Mouse (Mus musculus) frontal cortex, postnatal 14 days (tissue): ENCODE data around the gene Ak8.
A peak's percentile ranks its signal among the peaks of the same experiment; 100 is the strongest.

Experiments used
- DNase-seq, 2 experiments: peaks; one replicate each; pipeline ENCODE4 v3.0.0; 2022; ENCODE audit warnings: low spot score in 2 of 2

Ak8 gene

GRCm38 (mm10) chr2:28699361-28700335 is at the start of gene Ak8, which contains the start of gene Spaca9:
Ak8 (plus strand) TSS chr2:28700164.
Spaca9 (minus strand) TSS chr2:28699727.
- peak; percentile 75 to 76 for DNase-seq

- DNase-seq, result no peak
Observed at GRCm38 (mm10) chr2:28650526-28650925, 49.4 kb upstream of the Ak8 start.

DNA sequence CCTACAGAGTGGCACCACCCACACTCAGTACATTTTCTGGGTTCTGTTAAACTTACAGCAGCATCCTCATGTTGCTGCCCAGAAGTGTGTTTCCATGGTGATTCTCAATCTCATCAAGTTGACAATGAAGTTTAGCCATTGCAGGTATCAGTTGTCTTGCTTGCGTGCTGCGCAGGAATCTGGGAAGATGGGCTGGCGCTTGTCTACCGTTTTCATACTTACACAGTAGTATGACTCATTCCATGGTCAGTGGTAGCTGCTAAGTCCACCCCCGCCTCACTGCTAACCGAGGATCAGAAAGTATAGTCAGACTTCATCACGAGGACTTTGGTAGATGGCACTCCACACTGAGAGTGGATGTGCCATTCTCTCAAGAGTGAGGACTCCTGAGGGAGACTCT is 46.6 kb upstream of the Ak8 start:
- no peak for DNase-seq

DNA sequence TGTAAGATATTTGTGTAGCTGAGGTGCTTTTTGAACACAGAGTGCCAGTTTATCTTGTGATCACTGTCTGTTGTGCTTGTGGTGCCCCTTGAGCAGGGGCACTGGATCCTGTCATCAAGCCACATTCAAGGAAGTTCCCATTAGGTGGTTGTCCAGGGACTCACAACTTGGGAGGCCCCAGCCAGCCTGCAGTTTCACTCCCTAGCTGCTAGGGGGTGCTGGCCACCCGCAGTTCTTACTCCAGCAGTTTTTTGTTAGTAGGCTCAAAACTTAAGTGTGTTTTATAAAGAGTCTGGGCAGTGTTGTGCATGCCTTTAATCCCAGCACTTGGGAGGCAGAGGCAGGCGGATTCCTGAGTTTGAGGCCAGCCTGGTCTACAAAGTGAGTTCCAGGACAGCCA is 45.7 kb upstream of the Ak8 start:
- DNase-seq, result no peak

DNA sequence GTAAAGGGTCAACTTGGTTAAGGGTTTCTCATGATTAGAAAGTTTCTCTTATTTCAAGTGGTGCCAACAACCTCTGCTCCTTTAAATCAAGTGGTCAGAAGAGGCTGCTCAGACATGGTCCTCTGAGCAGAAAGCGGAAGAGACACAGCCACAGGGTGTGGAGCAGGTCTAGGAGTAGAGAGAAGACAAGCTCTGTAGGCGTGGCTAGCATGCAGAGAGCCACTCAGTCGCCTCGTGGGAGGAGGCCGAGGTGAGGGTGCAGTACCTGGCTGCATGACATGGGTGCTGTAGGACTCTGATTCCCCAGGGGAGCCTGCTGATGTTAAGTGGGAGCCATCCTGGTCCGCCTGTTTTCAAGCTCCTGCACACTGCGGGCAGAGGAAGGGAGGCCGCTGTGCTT is 43.7 kb upstream of the Ak8 start:
- no peak for DNase-seq

GRCm38 (mm10) chr2:28662891-28663290 is 37.1 kb upstream of the Ak8 start:
- no peak for DNase-seq

DNA sequence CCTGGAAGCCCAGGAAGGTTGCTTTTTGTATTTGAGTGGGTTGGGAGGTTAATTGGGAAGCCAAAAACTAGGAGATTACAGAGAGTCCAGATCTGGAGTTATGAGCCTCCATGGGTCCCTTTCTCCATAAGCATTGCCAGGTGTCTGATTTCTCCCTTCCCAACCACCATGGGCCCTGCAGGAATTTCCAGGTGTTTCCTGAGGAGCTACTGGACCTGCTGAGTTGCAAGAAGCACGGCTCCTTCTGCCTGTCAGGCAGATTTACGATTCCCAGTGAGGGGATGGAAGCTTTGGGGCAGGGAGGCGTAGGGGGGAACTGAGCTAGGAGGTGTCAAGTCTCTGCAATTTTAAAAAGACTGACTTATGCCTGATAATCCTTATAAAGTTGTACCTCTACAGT is 34.1 kb upstream of the Ak8 start:
- DNase-seq, result no peak

DNA sequence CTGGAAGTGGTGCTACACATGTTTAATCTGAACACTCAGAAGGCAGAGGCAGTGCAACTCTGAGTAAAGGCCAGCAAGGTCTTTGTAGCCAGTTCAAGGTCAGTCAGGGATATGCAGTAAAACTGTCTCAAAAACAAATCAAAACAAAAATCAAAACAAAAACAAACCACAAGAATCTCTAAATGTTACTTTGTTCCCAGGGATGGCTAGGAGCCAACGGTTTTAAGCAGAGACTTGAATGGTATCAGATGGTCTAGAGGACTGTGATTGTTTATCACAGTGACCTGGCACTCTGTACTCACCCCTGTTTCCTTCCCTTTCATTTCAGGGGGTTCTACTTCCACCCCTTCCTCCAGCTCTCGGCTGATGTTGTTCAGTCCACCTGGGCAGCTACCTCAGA is 28.5 kb upstream of the Ak8 start:
- DNase-seq, result no peak

DNA sequence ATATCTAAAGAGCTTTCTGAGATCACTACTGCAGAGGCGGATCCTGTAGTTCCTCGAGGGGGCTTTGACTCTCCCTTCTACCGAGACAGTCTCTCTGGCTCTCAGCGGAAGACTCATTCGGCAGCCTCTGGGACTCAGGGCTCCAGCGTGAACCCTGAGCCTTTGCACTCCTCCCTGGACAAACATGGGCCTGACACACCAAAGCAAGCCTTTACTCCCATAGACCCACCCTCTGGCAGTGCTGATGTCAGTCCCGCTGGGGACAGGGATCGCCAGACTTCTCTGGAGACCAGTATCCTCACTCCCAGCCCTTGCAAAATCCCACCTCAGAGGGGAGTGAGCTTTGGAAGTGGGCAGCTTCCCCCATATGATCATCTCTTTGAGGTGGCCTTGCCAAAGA is 24.0 kb upstream of the Ak8 start:
- DNase-seq, result no peak

DNA sequence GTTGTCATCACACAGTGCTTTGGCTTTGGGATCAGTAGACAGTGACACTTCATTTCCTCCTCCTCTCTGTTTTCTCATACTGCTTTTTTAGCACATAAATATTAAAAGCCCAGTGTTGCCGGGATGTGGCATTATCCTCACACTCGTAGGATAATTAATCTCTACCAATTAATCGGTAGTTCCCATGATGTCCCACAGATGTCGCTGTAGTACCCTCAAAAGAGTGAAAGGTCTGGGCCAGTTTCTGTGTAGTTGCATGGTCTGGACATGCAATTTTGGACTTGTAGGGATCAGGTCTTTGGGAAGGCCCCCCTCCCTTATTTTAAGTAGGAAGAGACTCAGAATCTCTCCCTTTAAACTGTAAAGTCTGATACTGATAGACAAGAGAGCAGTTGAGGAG is 19.3 kb upstream of the Ak8 start:
- DNase-seq, result no peak

DNA sequence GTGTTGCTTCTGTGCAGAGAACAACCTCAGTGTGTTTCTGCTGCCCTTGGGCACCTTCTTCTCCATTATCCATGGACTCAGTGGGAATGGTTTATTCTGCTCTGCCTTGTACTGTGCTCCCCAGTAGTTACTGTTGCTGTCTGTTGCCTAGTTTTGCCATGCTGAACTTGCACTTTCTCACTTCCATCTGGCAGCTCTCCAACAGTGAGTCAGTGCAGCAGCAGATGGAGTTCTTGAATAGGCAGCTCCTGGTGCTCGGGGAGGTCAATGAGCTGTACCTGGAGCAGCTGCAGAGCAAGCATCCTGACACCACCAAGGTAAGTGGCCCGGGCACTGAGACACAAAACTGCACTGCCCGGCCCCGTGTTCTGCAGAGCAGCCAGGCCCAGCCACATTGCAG is 18.2 kb upstream of the Ak8 start:
- peak in 1 of 2 experiments; percentile 33 for DNase-seq

DNA sequence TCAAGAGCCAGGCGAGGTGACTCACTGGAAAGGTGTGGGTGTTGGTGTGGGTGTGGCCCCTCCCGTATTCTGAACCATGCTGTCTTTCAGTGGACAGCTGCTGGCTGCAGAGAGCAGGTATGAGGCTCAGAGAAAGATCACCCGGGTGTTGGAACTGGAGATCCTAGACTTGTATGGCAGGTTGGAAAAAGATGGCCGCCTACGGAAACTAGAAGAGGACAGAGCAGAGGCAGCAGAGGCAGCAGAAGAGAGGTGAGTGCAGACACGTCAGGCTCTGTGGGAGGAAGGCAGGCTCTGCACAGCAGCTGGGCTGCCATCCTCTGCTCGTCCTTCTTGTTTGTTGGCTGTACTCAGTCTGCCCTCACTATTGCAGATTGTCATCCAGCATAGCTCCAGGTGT is 14.1 kb upstream of the Ak8 start:
- DNase-seq, result no peak

DNA sequence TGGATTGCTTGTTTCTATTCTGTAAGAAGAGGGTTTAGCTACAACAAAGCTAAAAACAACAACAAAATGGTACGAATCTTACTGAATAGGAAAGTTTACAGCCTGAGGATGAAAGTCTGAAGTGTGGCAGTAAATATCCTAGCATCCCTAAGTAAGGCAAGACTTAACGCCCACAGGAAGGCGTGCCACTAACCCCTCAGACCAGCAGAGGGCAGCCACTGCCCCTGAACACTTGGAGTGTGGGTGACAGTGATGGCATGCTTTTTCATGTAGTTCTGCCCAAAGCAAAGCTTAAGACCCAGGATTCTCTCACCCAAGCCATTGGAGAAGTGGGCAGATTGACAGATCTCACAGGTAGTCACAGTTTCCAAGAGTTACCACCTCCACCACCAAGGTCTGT is 11.5 kb upstream of the Ak8 start:
- DNase-seq, result no peak

DNA sequence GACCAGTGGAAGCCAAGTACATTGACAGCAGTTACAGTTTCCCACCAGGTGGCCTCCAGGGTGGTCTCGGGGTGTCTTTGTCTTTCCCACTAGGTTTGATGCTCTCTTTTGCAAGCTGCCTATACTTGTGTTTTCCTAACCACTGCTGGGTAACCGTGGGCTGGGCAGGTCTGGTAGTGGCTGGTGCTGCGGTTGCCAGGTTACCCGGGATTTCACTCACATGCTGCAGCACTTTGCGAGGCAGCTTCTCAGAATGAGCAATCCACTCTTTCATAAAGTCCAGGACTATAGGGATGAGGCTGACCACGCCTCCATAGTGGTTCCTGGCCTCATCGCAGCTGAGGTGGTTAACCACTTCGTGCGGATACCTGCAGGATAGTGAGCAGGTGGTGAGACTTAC is 7.3 kb upstream of the Ak8 start:
- no peak for DNase-seq

DNA sequence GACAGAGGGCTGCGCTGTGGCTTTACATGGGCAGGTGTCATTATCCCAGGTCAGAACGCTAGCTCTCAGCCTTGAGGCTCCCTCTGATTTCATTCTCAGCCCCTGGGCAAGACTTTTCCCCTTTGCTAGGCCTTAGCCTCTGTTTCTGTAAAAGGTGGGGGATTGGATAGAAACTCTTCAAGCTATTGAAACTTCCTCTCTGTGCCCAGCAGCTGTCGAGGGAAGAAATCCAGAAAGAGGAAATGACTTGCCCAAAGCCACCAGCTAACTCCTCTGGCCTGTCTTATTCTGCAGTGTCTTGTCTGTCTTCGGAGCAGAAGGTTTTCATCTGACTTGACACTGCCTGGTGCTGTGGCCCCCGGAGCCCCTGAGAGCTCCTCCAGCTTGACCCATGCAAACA is 1.4 kb upstream of the Ak8 start:
- DNase-seq, result no peak

- no peak for DNase-seq
Observed at GRCm38 (mm10) chr2:28701646-28702262, 1.8 kb downstream of the Ak8 start.

- no peak for DNase-seq
Observed at GRCm38 (mm10) chr2:28706106-28706636, 6.2 kb downstream of the Ak8 start.

DNA sequence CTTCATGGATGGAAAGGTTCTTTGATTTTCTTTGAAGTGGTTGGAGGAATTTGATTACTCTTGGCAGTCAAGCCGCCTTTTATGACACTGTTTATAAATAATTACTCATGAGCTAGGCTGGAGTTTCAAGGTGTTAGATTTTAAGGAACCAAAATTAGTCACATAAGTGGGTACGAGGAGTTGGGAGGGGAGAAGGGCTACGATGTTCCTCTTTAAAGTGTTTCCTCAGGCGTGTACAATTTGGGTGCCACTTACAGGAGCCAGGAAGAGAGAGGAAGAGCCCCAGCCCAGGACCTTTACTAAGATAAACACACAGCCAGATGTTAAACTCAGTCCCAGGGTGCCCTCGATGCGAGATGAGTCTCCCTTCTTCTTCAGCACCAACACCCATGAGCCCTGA is 6.8 kb downstream of the Ak8 start:
- no peak for DNase-seq

- DNase-seq, result no peak
Observed at GRCm38 (mm10) chr2:28713036-28713435, 13.1 kb downstream of the Ak8 start.

DNA sequence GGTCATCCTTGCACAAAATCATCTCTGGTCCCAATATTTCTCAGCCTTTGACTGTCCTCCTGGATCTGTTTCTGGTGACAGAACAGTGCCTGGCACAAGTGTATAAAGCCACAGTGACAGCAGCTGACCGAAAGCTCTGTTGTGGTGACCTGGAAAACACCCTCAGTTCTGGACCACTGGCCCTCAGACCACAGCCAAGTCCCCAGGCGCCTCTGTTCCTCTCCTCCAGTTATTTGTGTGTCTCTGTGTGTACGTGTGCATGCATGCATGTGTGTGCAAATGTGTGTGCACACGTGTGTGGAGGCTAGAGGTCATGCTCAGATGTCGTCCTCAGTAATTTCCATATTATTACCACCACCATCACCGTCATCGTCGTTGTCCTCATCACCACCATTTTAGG is 22.5 kb downstream of the Ak8 start:
- DNase-seq, result no peak

GRCm38 (mm10) chr2:28723912-28724311 is 23.9 kb downstream of the Ak8 start:
- DNase-seq, result no peak

DNA sequence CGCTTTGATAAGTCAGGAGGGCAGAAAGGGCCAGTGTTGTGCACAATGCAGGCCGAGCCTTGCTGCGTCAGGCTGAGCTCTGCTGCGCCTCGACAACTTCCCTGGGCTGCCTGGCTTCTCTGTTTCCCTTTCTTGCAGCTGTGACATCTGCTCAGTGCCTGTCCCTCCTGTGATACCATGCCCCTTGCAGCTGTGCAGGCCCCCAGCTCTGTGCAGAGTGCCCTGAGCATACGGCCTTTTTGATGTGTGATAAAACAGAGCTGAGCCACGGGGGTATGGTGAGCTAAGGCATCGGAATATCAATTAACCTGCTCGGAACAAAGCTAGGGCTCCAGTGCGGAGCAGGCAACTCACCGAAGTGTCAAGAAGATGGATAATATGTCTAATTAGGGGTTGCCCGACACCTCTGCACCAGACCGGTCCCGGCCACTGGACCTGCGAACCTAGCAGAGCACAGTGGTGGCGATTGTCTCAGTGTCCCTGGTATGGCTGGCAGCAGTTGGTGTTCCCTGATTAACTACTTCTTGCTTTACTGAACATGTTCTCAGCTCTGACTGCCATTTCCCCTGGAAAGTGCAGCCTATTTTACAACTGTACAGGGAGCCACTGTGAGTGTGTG is 27.9 kb downstream of the Ak8 start:
- DNase-seq, result no peak

DNA sequence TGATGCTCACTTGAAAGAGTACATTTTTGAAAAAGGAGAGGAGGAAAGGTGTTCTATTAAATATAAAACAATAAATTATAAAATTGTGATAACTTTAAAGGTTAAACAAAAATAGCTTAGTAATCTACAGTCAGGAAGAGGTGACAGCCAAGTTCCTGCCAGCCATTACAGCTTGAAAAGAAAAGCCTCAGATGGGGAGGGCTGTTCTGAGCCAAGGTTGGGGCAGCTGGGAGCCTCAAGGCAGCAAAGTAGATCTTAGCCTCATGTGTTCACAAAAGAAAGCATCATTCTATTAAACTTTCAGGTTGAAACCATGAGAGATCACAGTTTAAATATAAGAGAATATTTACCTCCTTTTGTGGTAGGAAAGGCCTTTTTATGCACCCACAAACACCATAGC is 30.7 kb downstream of the Ak8 start:
- no peak for DNase-seq
